8 mouse cellular contexts compared by ENCODE assay signal in genomic region chr6:71830690-71831580, GRCm38 (mm10). TPM values are rescaled to one million over a fixed set of nuclear protein-coding genes. Genes with fewer than 3 reads are reported as not detected.
DNase-seq lines count a peak whose midpoint lies in the region; ATAC-seq and TF ChIP-seq lines count a peak whose summit lies in the region.

Gene Immt (plus strand): TSS chr6:71831331.

- no peaks in the 10 kb centered on the region for H3K36me3 ChIP-seq in hindbrain, postnatal 0 days (ENCODE audit: insufficient read depth, low read length)

- H3K27me3 ChIP-seq in hindbrain, postnatal 0 days (ENCODE audit: insufficient read depth, low read length) = no peaks in the 10 kb centered on the region; the same call in 1 of the 2 replicates

- H3K9me3 ChIP-seq in hindbrain, postnatal 0 days (ENCODE audit: low read length) = no peaks in the 10 kb centered on the region

- no peaks in the 10 kb centered on the region for H3K4me1 ChIP-seq in hindbrain, postnatal 0 days (ENCODE audit: insufficient read depth, low read length)

- no peak for TF ChIP-seq CTCF in gastrocnemius, adult 2 months (IDR thresholded peaks at IDR 0.05)
- TF ChIP-seq CTCF in hindbrain, postnatal 0 days (IDR thresholded peaks at IDR 0.05; ENCODE audit: low read depth) = peak; percentile 8; the same call in 1 of the 2 replicates
- TF ChIP-seq CTCF in left cerebral cortex, adult 2 months (IDR thresholded peaks at IDR 0.05) = no peak; the same call in 1 of the 2 replicates

- H3K27ac ChIP-seq in gastrocnemius, adult 2 months = peak within 1 kb of the TSS; percentile 98
- H3K27ac ChIP-seq in hindbrain, postnatal 0 days = peak within 1 kb of the TSS; percentile 94
- peak within 1 kb of the TSS; percentile 99 for H3K27ac ChIP-seq in left cerebral cortex, adult 2 months

- H3K4me2 ChIP-seq in hindbrain, postnatal 0 days (ENCODE audit: low read depth, low read length) = peak within 1 kb of the TSS; percentile 57

- WGBS in hindbrain, postnatal 0 days = under 1% methylated on average over 63 of the region's 64 CpGs

- H3K9ac ChIP-seq in hindbrain, postnatal 0 days (replicated peaks; ENCODE audit: low read length) = peak within 1 kb of the TSS; percentile 74

- peak; percentile 94 for ATAC-seq in common myeloid progenitor, adult 5-6 weeks (replicated peaks; ENCODE audit: low read depth, poor library complexity, severe bottlenecking)
- ATAC-seq in hindbrain, postnatal 0 days = peak; percentile 99
- peak; percentile 93 for ATAC-seq in megakaryocyte, adult 5-6 weeks (ENCODE audit: poor library complexity, severe bottlenecking)

- H3K4me3 ChIP-seq in gastrocnemius, adult 2 months = peak within 1 kb of the TSS; percentile 91
- H3K4me3 ChIP-seq in hindbrain, postnatal 0 days (ENCODE audit: low read length) = peak within 1 kb of the TSS; percentile 66
- peak within 1 kb of the TSS; percentile 84 for H3K4me3 ChIP-seq in left cerebral cortex, adult 2 months

- peak; percentile 99 for DNase-seq in ZHBTc4 (ENCODE audit: low read depth, low spot score)
- peak; percentile 100 for DNase-seq in gastrocnemius, adult 2 months
- DNase-seq in hindbrain, postnatal 0 days (ENCODE audit: low spot score) = peak; percentile 99
- peak; percentile 97 to 98 for DNase-seq in left cerebral cortex, adult 2 months (ENCODE audit: extremely low spot score in 1 of 2, low spot score in 2 of 2)
- DNase-seq in right cerebral cortex, adult 2 months (ENCODE audit: low spot score in 2 of 2) = peak; percentile 95 to 96
- peak; percentile 98 for DNase-seq in urinary bladder, postnatal 14 days (ENCODE audit: low spot score)

- intact Hi-C loops in gastrocnemius, adult 2 months (cut with DNase I) = no loop called here
- intact Hi-C loops in left cerebral cortex, adult 2 months (cut with DNase I) = no loop called here

RNA-seq across cellular contexts. Expression of gene Immt, which starts in this region (rescaled TPM):
- total RNA-seq in common myeloid progenitor, adult 5-6 weeks (2017) = 127 and 157 TPM in 2 replicates
- total RNA-seq in gastrocnemius, adult 2 months (2021) = 100 to 1,000 TPM; 253 to 335 TPM
- total RNA-seq in hindbrain, postnatal 0 days (2014; rRNA removed) = 112 and 125 TPM in 2 replicates
- polyA plus RNA-seq in hindbrain, postnatal 0 days (2015; fragmentation: Nextera tagmentation; extraction: Ambion mirVana) = 164 and 165 TPM in 2 replicates
- total RNA-seq in left cerebral cortex, adult 2 months (2021) = 100 to 1,000 TPM; 126 to 150 TPM
- total RNA-seq in megakaryocyte, adult 5-6 weeks (2015) = 97.2 and 101 TPM in 2 replicates
- total RNA-seq in megakaryocyte, adult 5-6 weeks (2017) = 76.5 and 88.6 TPM in 2 replicates

Comparison
In these comparisons a context has a peak if more than half of its experiments do, and no peak if none do; other contexts are left out.
1. Peak in every context shown above with its lines: DNase-seq, ATAC-seq, H3K4me3 ChIP-seq and H3K27ac ChIP-seq.